ENCODE assay signal across 9 mouse cellular contexts in the genomic region with DNA sequence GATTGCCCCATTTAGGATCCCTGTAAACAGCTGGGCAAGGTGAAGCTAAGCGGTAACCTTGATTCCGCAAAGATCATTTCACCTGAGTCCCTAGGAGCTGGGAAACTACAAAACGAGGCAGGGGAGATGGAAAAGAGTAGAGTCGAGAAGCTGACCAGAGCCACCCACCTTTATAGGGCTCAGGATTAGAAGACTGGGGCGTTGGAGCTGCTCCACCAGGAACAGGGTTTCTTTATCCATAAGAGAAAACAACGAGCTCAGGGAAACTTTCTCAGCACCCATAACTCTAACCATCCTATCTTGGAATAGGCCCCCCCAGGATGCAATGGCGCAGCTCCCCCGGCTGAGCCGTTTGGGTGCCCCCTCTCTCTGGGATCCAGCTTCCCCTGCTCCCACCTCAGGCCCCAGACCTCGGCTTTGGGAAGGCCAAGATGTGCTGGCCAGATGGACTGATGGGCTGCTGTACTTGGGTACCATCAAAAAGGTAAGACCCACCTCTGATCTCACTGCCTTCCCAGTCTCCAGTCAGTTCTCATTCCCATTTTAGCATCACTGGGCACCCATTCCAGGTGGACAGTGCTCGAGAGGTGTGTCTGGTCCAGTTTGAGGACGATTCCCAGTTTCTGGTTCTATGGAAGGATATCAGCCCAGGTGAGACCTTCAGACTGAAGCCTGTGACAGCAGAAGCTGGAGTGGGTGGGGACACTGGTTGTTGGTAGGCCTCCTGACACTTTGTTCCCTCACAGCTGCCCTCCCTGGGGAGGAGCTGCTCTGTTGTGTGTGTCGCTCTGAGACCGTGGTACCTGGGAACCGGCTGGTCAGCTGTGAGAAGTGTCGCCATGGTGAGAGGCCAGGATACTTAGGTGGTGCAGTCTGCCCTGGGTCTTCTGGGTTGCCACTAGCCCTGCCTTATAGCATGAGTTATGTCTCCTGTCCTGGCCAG. TPM values are rescaled to one million over a fixed set of nuclear protein-coding genes. Genes with fewer than 3 reads are reported as not detected.
DNase-seq lines count a peak whose midpoint lies in the region; ATAC-seq and TF ChIP-seq lines count a peak whose summit lies in the region.
"Had no signal": no experiment of that assay in that cellular context is flagged by ENCODE, and none has a peak within 500 bp of the region (broad histone marks: within the 10 kb centered on the region; RNA-seq: fewer than 3 reads in every experiment).

No protein-coding gene starts in this region.

- no peak for TF ChIP-seq POLR2A in cortical plate, adult 2 months (IDR thresholded peaks at IDR 0.05; ENCODE audit: extremely low read depth, insufficient read depth, low read length)

- 76% methylated on average over 16 of the region's 16 CpGs for WGBS in heart, embryonic 15.5 days
- WGBS in hindbrain, embryonic 11.5 days, result 83% methylated on average over 16 of the region's 16 CpGs
- WGBS in midbrain, embryonic 10.5 days, result 84% methylated on average over 16 of the region's 16 CpGs

- no peak for TF ChIP-seq CTCF in cortical plate, adult 2 months (IDR thresholded peaks at IDR 0.05; ENCODE audit: extremely low read depth, insufficient read depth, low read length)

- peak overlapping the region; percentile 92 for H3K4me2 ChIP-seq in heart, embryonic 15.5 days
- peak overlapping the region; percentile 75; the same call in 1 of the 2 replicates for H3K4me2 ChIP-seq in hindbrain, embryonic 11.5 days (replicated peaks; ENCODE audit: low read depth, low read length)

- H3K9me3 ChIP-seq in heart, embryonic 15.5 days (replicated peaks), result no peaks in the 10 kb centered on the region
- H3K9me3 ChIP-seq in hindbrain, embryonic 11.5 days (ENCODE audit: control insufficient read depth, low read length), result no peaks in the 10 kb centered on the region
- H3K9me3 ChIP-seq in midbrain, embryonic 10.5 days (replicated peaks), result no peaks in the 10 kb centered on the region

- H3K4me1 ChIP-seq in heart, embryonic 15.5 days (replicated peaks), result peaks cover 37% of the 10 kb centered on the region
- peaks cover 1% of the 10 kb centered on the region; the same call in 1 of the 2 replicates for H3K4me1 ChIP-seq in cortical plate, adult 2 months (ENCODE audit: control insufficient read depth, insufficient read depth, low read length)
- H3K4me1 ChIP-seq in hindbrain, embryonic 11.5 days (replicated peaks; ENCODE audit: control insufficient read depth, insufficient read depth, low read length), result 0 out of 2 replicates have a peak, but pooled peaks cover 8% of the 10 kb centered on the region
- peaks cover 53% of the 10 kb centered on the region for H3K4me1 ChIP-seq in midbrain, embryonic 10.5 days

- H3K36me3 ChIP-seq in heart, embryonic 15.5 days, result peaks cover 45% of the 10 kb centered on the region
- peaks cover 3% of the 10 kb centered on the region; the same call in 1 of the 2 replicates for H3K36me3 ChIP-seq in hindbrain, embryonic 11.5 days (ENCODE audit: control insufficient read depth, insufficient read depth, low read length)
- H3K36me3 ChIP-seq in midbrain, embryonic 10.5 days, result peaks cover 69% of the 10 kb centered on the region

- peak overlapping the region; percentile 82 for H3K9ac ChIP-seq in heart, embryonic 15.5 days
- no peak overlapping the region for H3K9ac ChIP-seq in hindbrain, embryonic 11.5 days (ENCODE audit: low read depth, low read length)

- no peak overlapping the region for H3K27ac ChIP-seq in heart, embryonic 15.5 days
- H3K27ac ChIP-seq in cortical plate, adult 2 months (ENCODE audit: insufficient read depth, low read length), result no peak overlapping the region
- H3K27ac ChIP-seq in hindbrain, embryonic 11.5 days (ENCODE audit: low read depth, low read length), result no peak overlapping the region
- no peak overlapping the region for H3K27ac ChIP-seq in midbrain, embryonic 10.5 days (replicated peaks)

- no peaks in the 10 kb centered on the region for H3K27me3 ChIP-seq in heart, embryonic 15.5 days
- H3K27me3 ChIP-seq in hindbrain, embryonic 11.5 days (ENCODE audit: control insufficient read depth, insufficient read depth, low read length), result no peaks in the 10 kb centered on the region
- no peaks in the 10 kb centered on the region for H3K27me3 ChIP-seq in midbrain, embryonic 10.5 days (ENCODE audit: low read depth, poor library complexity, severe bottlenecking)

- no peak for DNase-seq in heart, adult 18-20 months
- no peak for DNase-seq in hindbrain, embryonic 11.5 days (ENCODE audit: low spot score)
- DNase-seq in midbrain, embryonic 10.5 days (ENCODE audit: low spot score), result no peak
- no peak for DNase-seq in ovary, adult 18-20 months (ENCODE audit: low spot score)
- DNase-seq in layer of hippocampus, postnatal 14 days (ENCODE audit: low spot score in 2 of 2), result no peak
- DNase-seq: thymus, postnatal 36 days had no signal

- no peak for ATAC-seq in heart, embryonic 15.5 days (replicated peaks; ENCODE audit: insufficient number of reproducible peaks, insufficient read depth, low FRiP score, low read depth)
- ATAC-seq in hindbrain, embryonic 11.5 days (ENCODE audit: low FRiP score), result no peak
- ATAC-seq in granulocyte monocyte progenitor cell, adult 5-6 weeks (replicated peaks; ENCODE audit: poor library complexity, severe bottlenecking), result no peak

- H3K4me3 ChIP-seq in heart, embryonic 15.5 days, result peak overlapping the region; percentile 71
- peak overlapping the region; percentile 89 for H3K4me3 ChIP-seq in cortical plate, adult 2 months (ENCODE audit: insufficient read depth, low read length)
- H3K4me3 ChIP-seq in hindbrain, embryonic 11.5 days (ENCODE audit: low read depth, low read length), result peak overlapping the region; percentile 53; the same call in 1 of the 2 replicates
- peak overlapping the region; percentile 61 for H3K4me3 ChIP-seq in midbrain, embryonic 10.5 days

RNA-seq across cellular contexts. Expression of a gene that starts 1.3 kb away (rescaled TPM):
- polyA plus RNA-seq in heart, embryonic 15.5 days (2015; fragmentation: Nextera tagmentation; extraction: Ambion mirVana), result 7.3 and 9.5 TPM in 2 replicates
- 10 to 100 TPM; 15.3 to 16.5 TPM for total RNA-seq in heart, adult 18-20 months (2021)
- 47.7 and 48.1 TPM in 2 replicates for polyA plus RNA-seq in cortical plate, adult 2 months (2012; rRNA removed)
- 4.5 and 5.5 TPM in 2 replicates for polyA plus RNA-seq in hindbrain, embryonic 11.5 days (2014; fragmentation: Nextera tagmentation; extraction: Ambion mirVana)
- 3.1 and 4.7 TPM in 2 replicates for polyA plus RNA-seq in midbrain, embryonic 10.5 days (2016; fragmentation: Nextera tagmentation; extraction: Ambion mirVana)
- 10 to 100 TPM; 18.6 to 21.0 TPM for total RNA-seq in layer of hippocampus, postnatal 14 days (2021)
- 3.4 and 9.3 TPM in 2 replicates for total RNA-seq in granulocyte monocyte progenitor cell, adult 5-6 weeks (2014; fragmentation: Nextera tagmentation)
- total RNA-seq in granulocyte monocyte progenitor cell, adult 5-6 weeks (2017), result 1.4 and 2.1 TPM in 2 replicates

RNA-seq across cellular contexts. Expression of a gene that starts 5.2 kb away (rescaled TPM):
- 144 and 160 TPM in 2 replicates for polyA plus RNA-seq in heart, embryonic 15.5 days (2015; fragmentation: Nextera tagmentation; extraction: Ambion mirVana)
- total RNA-seq in heart, adult 18-20 months (2021), result 100 to 1,000 TPM in 1 of 2 experiments, 10 to 100 TPM in 1; 93.2 to 100 TPM
- polyA plus RNA-seq in cortical plate, adult 2 months (2012; rRNA removed), result 136 and 139 TPM in 2 replicates
- 135 and 154 TPM in 2 replicates for polyA plus RNA-seq in hindbrain, embryonic 11.5 days (2014; fragmentation: Nextera tagmentation; extraction: Ambion mirVana)
- polyA plus RNA-seq in midbrain, embryonic 10.5 days (2016; fragmentation: Nextera tagmentation; extraction: Ambion mirVana), result 175 and 179 TPM in 2 replicates
- 100 to 1,000 TPM; 109 to 115 TPM for total RNA-seq in layer of hippocampus, postnatal 14 days (2021)
- 226 and 256 TPM in 2 replicates for total RNA-seq in granulocyte monocyte progenitor cell, adult 5-6 weeks (2014; fragmentation: Nextera tagmentation)
- 47.5 and 60.5 TPM in 2 replicates for total RNA-seq in granulocyte monocyte progenitor cell, adult 5-6 weeks (2017)

RNA-seq across cellular contexts. Expression of a gene that starts 6.9 kb away (rescaled TPM):
- polyA plus RNA-seq in heart, embryonic 15.5 days (2015; fragmentation: Nextera tagmentation; extraction: Ambion mirVana), result 0.60 and 1.0 TPM in 2 replicates
- 1 to 10 TPM; 3.6 to 5.5 TPM for total RNA-seq in heart, adult 18-20 months (2021)
- polyA plus RNA-seq in cortical plate, adult 2 months (2012; rRNA removed), result 185 and 195 TPM in 2 replicates
- 3.4 and 4.7 TPM in 2 replicates for polyA plus RNA-seq in hindbrain, embryonic 11.5 days (2014; fragmentation: Nextera tagmentation; extraction: Ambion mirVana)
- polyA plus RNA-seq in midbrain, embryonic 10.5 days (2016; fragmentation: Nextera tagmentation; extraction: Ambion mirVana), result 1.5 TPM in 2 replicates
- 100 to 1,000 TPM; 512 to 532 TPM for total RNA-seq in layer of hippocampus, postnatal 14 days (2021)
- 7.2 and 10.1 TPM in 2 replicates for total RNA-seq in granulocyte monocyte progenitor cell, adult 5-6 weeks (2014; fragmentation: Nextera tagmentation)
- 0.31 and 0.69 TPM in 2 replicates for total RNA-seq in granulocyte monocyte progenitor cell, adult 5-6 weeks (2017)

RNA-seq across cellular contexts. Expression of a gene that starts 17.3 kb away (rescaled TPM):
- 5.3 and 7.4 TPM in 2 replicates for polyA plus RNA-seq in heart, embryonic 15.5 days (2015; fragmentation: Nextera tagmentation; extraction: Ambion mirVana)
- total RNA-seq in heart, adult 18-20 months (2021), result 1 to 10 TPM in 1 of 2 experiments, under 1 TPM in 1; 0.37 to 1.1 TPM
- 3.9 TPM in 2 replicates for polyA plus RNA-seq in cortical plate, adult 2 months (2012; rRNA removed)
- 4.6 and 5.9 TPM in 2 replicates for polyA plus RNA-seq in hindbrain, embryonic 11.5 days (2014; fragmentation: Nextera tagmentation; extraction: Ambion mirVana)
- polyA plus RNA-seq in midbrain, embryonic 10.5 days (2016; fragmentation: Nextera tagmentation; extraction: Ambion mirVana), result 10.6 and 12.1 TPM in 2 replicates
- total RNA-seq in layer of hippocampus, postnatal 14 days (2021), result 1 to 10 TPM; 2.7 to 3.1 TPM
- 6.0 and 6.2 TPM in 2 replicates for total RNA-seq in granulocyte monocyte progenitor cell, adult 5-6 weeks (2014; fragmentation: Nextera tagmentation)
- total RNA-seq in granulocyte monocyte progenitor cell, adult 5-6 weeks (2017), result 8.7 and 12.6 TPM in 2 replicates

RNA-seq across cellular contexts. Expression of a gene that starts 38.8 kb away (rescaled TPM):
- 8.3 and 10.2 TPM in 2 replicates for polyA plus RNA-seq in heart, embryonic 15.5 days (2015; fragmentation: Nextera tagmentation; extraction: Ambion mirVana)
- total RNA-seq in heart, adult 18-20 months (2021), result 1 to 10 TPM; 2.6 to 3.7 TPM
- 13.9 and 14.5 TPM in 2 replicates for polyA plus RNA-seq in cortical plate, adult 2 months (2012; rRNA removed)
- 10.5 and 13.2 TPM in 2 replicates for polyA plus RNA-seq in hindbrain, embryonic 11.5 days (2014; fragmentation: Nextera tagmentation; extraction: Ambion mirVana)
- 18.6 and 18.8 TPM in 2 replicates for polyA plus RNA-seq in midbrain, embryonic 10.5 days (2016; fragmentation: Nextera tagmentation; extraction: Ambion mirVana)
- 10 to 100 TPM; 11.7 to 14.1 TPM for total RNA-seq in layer of hippocampus, postnatal 14 days (2021)
- total RNA-seq in granulocyte monocyte progenitor cell, adult 5-6 weeks (2014; fragmentation: Nextera tagmentation), result 9.4 and 14.4 TPM in 2 replicates
- 14.3 and 17.7 TPM in 2 replicates for total RNA-seq in granulocyte monocyte progenitor cell, adult 5-6 weeks (2017)

Comparison
In these comparisons a context has a peak if more than half of its experiments do, and no peak if none do; other contexts are left out.
1. RNA of a gene that starts 6.9 kb away (polyA plus RNA-seq): 185 to 195 TPM in cortical plate, adult 2 months; 3.4 to 4.7 TPM in hindbrain, embryonic 11.5 days, 1.5 TPM in midbrain, embryonic 10.5 days and 0.60 to 1.0 TPM in heart, embryonic 15.5 days; every median in the first group is over 10 times any median in the second.
2. Peak in every context shown above with its lines, with median percentiles within 50 percentile points of each other: H3K4me3 ChIP-seq.